Comparison of ENCODE assay signal across 7 mouse cellular contexts in genomic region chr1:85894231-85894747, GRCm38 (mm10). TPM values are rescaled to one million over a fixed set of nuclear protein-coding genes. Genes with fewer than 3 reads are reported as not detected.
A peak's percentile ranks its signal among the peaks of the same experiment; 100 is the strongest.
DNase-seq lines count a peak whose midpoint lies in the region; ATAC-seq and TF ChIP-seq lines count a peak whose summit lies in the region.

Gene Itm2c, plus strand, starts transcription at chr1:85894281.

- no peaks in the 10 kb centered on the region for H3K27me3 ChIP-seq in embryonic facial prominence, embryonic 11.5 days (ENCODE audit: control insufficient read depth, insufficient read depth, low read length)
- no peaks in the 10 kb centered on the region for H3K27me3 ChIP-seq in intestine, postnatal 0 days (replicated peaks; ENCODE audit: control insufficient read depth, insufficient read depth, low read length)
- no peaks in the 10 kb centered on the region for H3K27me3 ChIP-seq in midbrain, embryonic 11.5 days (ENCODE audit: control insufficient read depth, insufficient read depth, low read length)
- H3K27me3 ChIP-seq in small intestine, adult 2 months (ENCODE audit: control insufficient read depth, insufficient read depth, low read length) = no peaks in the 10 kb centered on the region

- peak; percentile 96 for DNase-seq in adrenal gland, postnatal 14 days
- DNase-seq in embryonic facial prominence, embryonic 11.5 days (ENCODE audit: low spot score) = peak; percentile 92
- DNase-seq in left cerebral cortex, postnatal 4 days = peak; percentile 91
- peak; percentile 98 for DNase-seq in midbrain, embryonic 11.5 days (ENCODE audit: low spot score, missing footprints)

- peak within 1 kb of the TSS; percentile 84 for H3K27ac ChIP-seq in embryonic facial prominence, embryonic 11.5 days (replicated peaks; ENCODE audit: low read depth, low read length)
- peak within 1 kb of the TSS; percentile 71 for H3K27ac ChIP-seq in intestine, postnatal 0 days (ENCODE audit: low read depth, low read length)
- peak within 1 kb of the TSS; percentile 71 for H3K27ac ChIP-seq in midbrain, embryonic 11.5 days (ENCODE audit: low read depth, low read length)
- H3K27ac ChIP-seq in small intestine, adult 2 months (ENCODE audit: insufficient read depth, low read depth, low read length) = peak within 1 kb of the TSS; percentile 13

- H3K36me3 ChIP-seq in embryonic facial prominence, embryonic 11.5 days (replicated peaks; ENCODE audit: control insufficient read depth, insufficient read depth, low read depth, low read length) = no peaks in the 10 kb centered on the region
- H3K36me3 ChIP-seq in intestine, postnatal 0 days (ENCODE audit: control insufficient read depth, insufficient read depth) = no peaks in the 10 kb centered on the region
- no peaks in the 10 kb centered on the region for H3K36me3 ChIP-seq in midbrain, embryonic 11.5 days (ENCODE audit: control insufficient read depth, insufficient read depth, low read length)
- no peaks in the 10 kb centered on the region for H3K36me3 ChIP-seq in small intestine, adult 2 months (ENCODE audit: control insufficient read depth, insufficient read depth, low read length)

- TF ChIP-seq CTCF in intestine, postnatal 0 days (IDR thresholded peaks at IDR 0.05; ENCODE audit: low read depth) = no peak
- TF ChIP-seq CTCF in small intestine, adult 2 months (IDR thresholded peaks at IDR 0.05; ENCODE audit: extremely low read depth, insufficient read length, insufficient replicate concordance, low read depth, low read length) = no peak

- intact Hi-C loops in left cerebral cortex, postnatal 4 days (cut with DNase I) = no loop called here

- under 1% methylated on average over 35 of the region's 35 CpGs for WGBS in embryonic facial prominence, embryonic 11.5 days
- WGBS in intestine, postnatal 0 days = under 1% methylated on average over 35 of the region's 35 CpGs
- WGBS in midbrain, embryonic 11.5 days = 1% methylated on average over 35 of the region's 35 CpGs
- WGBS in small intestine, adult 2 months = under 1% methylated on average over 35 of the region's 35 CpGs

- peak; percentile 79 for TF ChIP-seq POLR2A in small intestine, adult 2 months (IDR thresholded peaks at IDR 0.05; ENCODE audit: low read depth, low read length)

- H3K4me2 ChIP-seq in embryonic facial prominence, embryonic 11.5 days (ENCODE audit: low read depth, low read length) = peak within 1 kb of the TSS; percentile 82
- peak within 1 kb of the TSS; percentile 87 for H3K4me2 ChIP-seq in intestine, postnatal 0 days (replicated peaks; ENCODE audit: low read depth)
- peak within 1 kb of the TSS; percentile 82 for H3K4me2 ChIP-seq in midbrain, embryonic 11.5 days

- H3K9ac ChIP-seq in embryonic facial prominence, embryonic 11.5 days (replicated peaks; ENCODE audit: low read length) = peak within 1 kb of the TSS; percentile 76
- peak within 1 kb of the TSS; percentile 67 for H3K9ac ChIP-seq in intestine, postnatal 0 days (ENCODE audit: low read depth, low read length)
- peak within 1 kb of the TSS; percentile 86 for H3K9ac ChIP-seq in midbrain, embryonic 11.5 days (ENCODE audit: low read length)

- peaks cover 17% of the 10 kb centered on the region for H3K4me1 ChIP-seq in embryonic facial prominence, embryonic 11.5 days (ENCODE audit: control insufficient read depth, insufficient read depth, low read length)
- peaks cover 12% of the 10 kb centered on the region; the same call in 1 of the 2 replicates for H3K4me1 ChIP-seq in intestine, postnatal 0 days (replicated peaks; ENCODE audit: control insufficient read depth, insufficient read depth, low read length)
- peaks cover 38% of the 10 kb centered on the region for H3K4me1 ChIP-seq in midbrain, embryonic 11.5 days (ENCODE audit: control insufficient read depth, insufficient read depth, low read length)
- no peaks in the 10 kb centered on the region; the same call in 1 of the 2 replicates for H3K4me1 ChIP-seq in small intestine, adult 2 months (ENCODE audit: control insufficient read depth, insufficient read depth, insufficient read length, low read length)

- ATAC-seq in embryonic facial prominence, embryonic 11.5 days (replicated peaks; ENCODE audit: insufficient number of reproducible peaks, low FRiP score, low TSS enrichment, low read depth) = peak; percentile 82
- ATAC-seq in granulocyte monocyte progenitor cell, adult 5-6 weeks (replicated peaks; ENCODE audit: poor library complexity, severe bottlenecking) = peak; percentile 49
- ATAC-seq in intestine, postnatal 0 days = peak; percentile 79
- ATAC-seq in midbrain, embryonic 11.5 days (ENCODE audit: low FRiP score) = peak; percentile 85

- no peaks in the 10 kb centered on the region for H3K9me3 ChIP-seq in embryonic facial prominence, embryonic 11.5 days (replicated peaks; ENCODE audit: control insufficient read depth, low read length)
- H3K9me3 ChIP-seq in intestine, postnatal 0 days (ENCODE audit: control insufficient read depth) = no peaks in the 10 kb centered on the region
- no peaks in the 10 kb centered on the region for H3K9me3 ChIP-seq in midbrain, embryonic 11.5 days (ENCODE audit: control insufficient read depth, low read length)

- peak within 1 kb of the TSS; percentile 56 for H3K4me3 ChIP-seq in embryonic facial prominence, embryonic 11.5 days (ENCODE audit: low read depth, low read length)
- H3K4me3 ChIP-seq in intestine, postnatal 0 days (ENCODE audit: low read depth, low read length) = peak within 1 kb of the TSS; percentile 88
- H3K4me3 ChIP-seq in midbrain, embryonic 11.5 days (ENCODE audit: low read depth, low read length) = peak within 1 kb of the TSS; percentile 86
- H3K4me3 ChIP-seq in small intestine, adult 2 months (ENCODE audit: low read depth, low read length) = peak within 1 kb of the TSS; percentile 88

RNA-seq across cellular contexts. Expression of gene Itm2c, which starts in this region (rescaled TPM):
- 329 and 361 TPM in 2 replicates for total RNA-seq in adrenal gland, postnatal 14 days (2021)
- polyA plus RNA-seq in embryonic facial prominence, embryonic 11.5 days (2014; fragmentation: Nextera tagmentation; extraction: Ambion mirVana) = 130 and 133 TPM in 2 replicates
- 58.1 and 68.6 TPM in 2 replicates for total RNA-seq in granulocyte monocyte progenitor cell, adult 5-6 weeks (2014; fragmentation: Nextera tagmentation)
- 89.1 and 106 TPM in 2 replicates for total RNA-seq in granulocyte monocyte progenitor cell, adult 5-6 weeks (2017)
- 112 and 113 TPM in 2 replicates for polyA plus RNA-seq in intestine, postnatal 0 days (2015; fragmentation: Nextera tagmentation; extraction: Ambion mirVana)
- total RNA-seq in left cerebral cortex, postnatal 4 days (2021) = 100 to 1,000 TPM; 111 to 124 TPM
- polyA plus RNA-seq in midbrain, embryonic 11.5 days (2014; fragmentation: Nextera tagmentation; extraction: Ambion mirVana) = 78.1 and 78.7 TPM in 2 replicates
- 51.3 and 95.0 TPM in 2 replicates for polyA plus RNA-seq in small intestine, adult 2 months (2012; rRNA removed)

Comparison
In these comparisons a context has a peak if more than half of its experiments do, and no peak if none do; other contexts are left out.
1. Peak in every context shown above with its lines: DNase-seq, ATAC-seq, H3K4me3 ChIP-seq and H3K27ac ChIP-seq.
2. H3K27ac ChIP-seq: peak in every context shown above with its lines; median percentile 84 in embryonic facial prominence, embryonic 11.5 days; 71 in intestine, postnatal 0 days; 71 in midbrain, embryonic 11.5 days; 13 in small intestine, adult 2 months.